Mouse (Mus musculus): ENCODE measurements at regions not wholly inside any gene's neighbourhood (a gene's known extent, or its start where the extent isn't known, plus 50 kb on each side); places are given as distances from the start of the nearest gene placed in this dataset.

DNA sequence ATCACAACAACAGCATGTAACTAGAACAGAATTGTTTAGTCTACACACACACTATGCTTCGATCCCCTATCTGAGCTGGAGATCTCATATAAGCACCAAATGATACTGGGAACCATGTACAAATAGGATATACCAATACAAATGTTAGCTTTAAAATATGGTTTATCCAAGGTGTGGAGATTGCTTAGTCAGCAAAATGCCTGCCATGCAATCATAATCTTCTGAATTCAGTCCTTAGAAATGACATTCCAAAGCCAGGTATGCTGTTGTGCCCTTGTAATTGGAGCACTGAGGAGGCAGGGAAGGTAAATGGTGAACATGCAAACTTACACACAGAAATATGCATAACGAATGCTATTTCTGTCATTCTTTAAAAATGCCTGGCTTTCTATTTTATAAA is 54.0 kb upstream of the Thsd7b start:
- DNase-seq (ENCODE audit: low spot score in 2 of 2), result no peak

DNA sequence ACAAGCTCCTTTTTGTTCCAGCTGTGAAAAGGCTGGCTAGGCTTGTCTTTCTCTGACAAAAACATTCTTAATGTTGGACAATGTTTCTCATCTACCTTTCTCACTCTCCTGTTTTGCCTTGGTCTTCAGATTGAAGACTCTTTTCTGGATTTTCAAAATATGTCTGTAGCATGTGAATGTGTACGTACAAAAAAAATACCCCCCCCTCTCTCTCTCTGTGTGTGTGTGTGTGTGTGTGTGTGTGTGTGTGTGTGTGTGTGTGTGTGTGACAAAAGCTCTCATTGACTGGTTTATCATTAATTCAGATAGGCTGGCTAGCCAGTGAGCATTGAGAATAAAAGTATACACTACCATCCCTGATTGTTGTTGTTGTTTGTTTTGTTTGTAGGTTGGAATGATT is 64.3 kb upstream of the Thsd7b start:
- no peak for DNase-seq (ENCODE audit: low spot score in 2 of 2)

DNA sequence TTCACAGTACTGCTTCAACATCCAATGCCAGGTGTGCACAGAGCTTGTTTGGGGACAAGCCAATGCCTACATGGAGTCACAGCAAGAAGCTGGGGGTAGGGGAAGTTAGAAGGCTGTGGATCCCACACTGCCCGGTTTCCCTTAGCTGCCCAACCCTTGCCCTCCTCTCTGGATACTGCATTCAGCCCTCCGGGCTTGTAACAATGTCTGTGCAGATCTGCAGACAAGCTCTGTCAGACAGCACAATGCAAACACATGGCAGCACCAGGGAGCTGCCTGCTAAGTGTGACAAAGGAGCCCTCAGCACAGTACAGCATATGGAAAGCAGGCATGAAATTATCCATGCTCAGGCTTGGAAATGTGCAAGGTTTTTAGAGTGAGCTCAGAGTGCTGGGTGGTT is 64.7 kb upstream of the Thsd7b start:
- DNase-seq (ENCODE audit: low spot score in 2 of 2), result no peak

DNA sequence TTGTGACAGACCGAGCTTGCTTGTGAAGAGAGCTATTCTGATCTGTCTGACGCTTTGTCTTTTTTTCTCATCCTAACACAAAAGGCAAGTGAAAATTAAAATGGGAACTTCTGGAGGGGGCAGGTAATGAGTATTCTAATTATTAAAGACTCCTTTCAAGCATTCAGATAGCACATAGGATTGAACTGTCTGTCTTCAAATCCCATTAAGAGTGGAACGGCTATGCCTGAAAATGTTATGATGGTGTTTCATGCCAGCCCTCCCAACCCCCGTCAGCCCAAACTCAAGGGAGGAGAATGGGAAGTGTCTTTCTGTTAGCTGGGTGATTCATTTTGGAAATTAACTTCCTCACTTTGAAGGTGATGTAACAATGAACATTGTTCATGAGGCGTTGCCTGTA is 65.4 kb upstream of the Thsd7b start:
- no peak for DNase-seq (ENCODE audit: low spot score in 2 of 2)

DNA sequence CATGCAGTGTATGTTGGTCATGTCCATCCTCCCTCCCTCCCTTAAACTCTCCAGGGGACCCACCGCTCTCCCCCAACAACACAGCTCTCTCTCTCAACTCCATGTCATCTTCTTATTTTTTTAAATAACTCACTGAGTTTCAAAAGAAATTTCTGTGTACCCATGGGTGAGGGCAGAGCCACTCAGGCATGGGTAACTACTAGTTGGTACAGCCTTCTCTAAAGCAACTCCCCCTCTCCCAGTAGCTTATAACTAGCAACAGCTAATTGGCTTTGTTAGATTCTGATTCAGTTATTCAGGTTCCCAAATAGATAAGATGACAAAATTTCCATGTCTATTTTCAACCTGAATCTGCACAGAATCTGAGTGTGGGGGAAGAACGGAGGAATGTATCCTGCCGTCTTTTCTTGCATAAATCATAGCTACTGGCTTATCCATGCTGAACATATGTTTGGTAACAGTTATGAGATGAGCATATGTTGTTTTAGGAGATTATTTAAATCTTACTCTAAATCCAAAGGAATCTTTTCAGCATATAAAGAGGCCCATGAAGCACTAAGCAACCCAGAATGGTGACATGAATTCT is 92.8 kb upstream of the Thsd7b start:
- DNase-seq (ENCODE audit: low spot score in 2 of 2), result no peak

DNA sequence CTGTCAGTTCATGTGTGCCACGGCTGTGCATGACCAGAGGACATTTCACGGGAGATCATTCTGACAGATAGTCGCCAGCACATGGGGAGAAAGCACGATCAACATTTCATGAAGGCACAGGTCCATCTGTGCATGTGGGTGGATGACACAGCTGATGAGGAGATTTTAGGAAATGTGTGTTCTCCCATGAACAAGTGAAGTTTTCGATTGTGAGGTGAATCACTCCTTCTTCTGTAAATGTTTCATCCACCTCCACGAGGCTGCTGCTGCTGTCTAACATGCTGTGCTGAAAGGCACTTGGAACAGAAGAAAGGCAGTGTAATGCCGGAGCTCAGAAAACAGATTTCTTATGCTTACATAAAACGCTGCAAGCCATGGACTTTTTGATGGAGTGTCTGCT is 103.2 kb upstream of the Thsd7b start:
- no peak for DNase-seq (ENCODE audit: low spot score in 2 of 2)

DNA sequence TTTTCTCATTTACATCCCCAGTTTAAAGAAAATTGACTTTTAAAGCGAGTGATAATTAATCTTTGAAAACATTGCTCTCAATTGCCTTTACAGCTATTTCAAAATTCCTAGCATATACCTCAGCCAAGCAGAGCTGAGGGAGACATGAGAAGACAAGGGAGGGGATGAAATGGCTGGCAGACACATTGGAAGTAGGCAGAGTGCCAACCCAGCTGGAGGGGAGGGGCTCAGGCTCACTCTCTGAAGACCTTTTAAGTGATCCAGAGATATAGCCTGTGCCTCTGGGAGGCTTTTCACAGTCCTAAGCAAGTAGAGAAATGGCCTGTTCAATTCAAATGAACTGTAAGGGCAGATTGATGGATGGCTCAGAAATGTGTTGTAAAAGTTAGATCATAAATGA is 122.5 kb upstream of the Thsd7b start:
- no peak for DNase-seq (ENCODE audit: low spot score in 2 of 2)

DNA sequence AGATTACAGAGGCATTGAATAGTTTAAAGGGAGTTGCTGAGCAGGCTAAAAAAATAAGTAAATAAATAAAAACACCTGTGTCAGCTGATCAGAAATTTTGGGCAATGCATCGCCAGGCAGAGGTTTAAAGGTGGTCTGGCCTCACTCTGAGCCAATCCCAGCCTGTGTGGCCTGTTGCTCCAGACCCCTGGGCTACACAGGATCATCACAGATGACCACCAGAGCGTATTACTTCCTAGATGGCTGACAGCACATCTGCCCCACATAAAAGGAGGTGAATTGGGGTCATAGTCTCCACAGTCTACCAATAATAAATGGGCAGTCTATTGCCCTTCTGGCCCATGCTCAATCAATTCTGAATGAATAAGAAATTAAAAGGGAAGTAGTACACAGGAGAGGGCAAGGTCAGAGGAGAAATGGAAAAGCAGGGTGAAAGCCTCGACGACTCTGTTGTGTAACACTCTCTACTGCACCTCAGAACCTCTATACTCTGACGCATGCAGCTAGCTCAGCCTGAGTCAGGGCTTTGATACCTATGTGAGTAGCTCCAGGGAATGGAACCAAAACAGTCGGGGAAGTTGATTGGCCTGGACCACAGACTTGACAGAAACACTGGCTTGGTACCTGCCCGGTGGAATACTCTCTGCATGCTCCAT is 124.2 kb upstream of the Thsd7b start:
- no peak for DNase-seq (ENCODE audit: low spot score in 2 of 2)

DNA sequence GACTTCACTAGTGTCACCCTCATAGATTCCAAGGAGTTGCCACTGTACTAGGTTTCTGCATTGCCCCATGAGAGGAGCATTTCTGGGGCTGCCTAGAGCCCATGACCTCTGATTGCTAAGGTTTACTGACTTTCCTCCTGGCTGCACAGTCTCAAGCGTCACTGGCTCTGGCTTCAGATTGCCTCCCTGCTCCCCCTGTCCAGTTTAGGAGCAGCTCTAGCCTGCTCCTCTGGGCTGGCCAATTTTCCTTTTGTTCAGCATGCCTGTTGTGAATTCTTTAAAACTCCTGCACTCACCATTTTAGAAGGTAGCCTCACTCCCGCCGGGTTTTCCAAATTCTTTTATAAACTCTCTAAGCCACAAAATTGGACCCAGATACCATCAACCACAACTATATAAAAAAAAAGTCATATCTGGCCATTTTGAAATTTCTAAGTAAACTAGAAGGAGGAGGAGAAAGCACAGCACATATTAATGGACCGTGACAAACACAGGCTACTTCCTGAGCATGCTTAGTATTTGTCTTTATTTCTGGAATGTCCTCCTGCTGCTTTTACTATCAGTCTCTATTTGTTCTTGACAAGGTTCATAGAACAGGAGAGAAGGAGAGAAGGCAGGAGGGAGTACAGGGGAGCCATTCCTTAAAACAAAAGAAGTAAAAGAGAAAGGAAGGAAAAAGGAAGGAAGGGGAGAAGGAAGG is 126.6 kb upstream of the Thsd7b start:
- DNase-seq (ENCODE audit: low spot score in 2 of 2), result no peak

DNA sequence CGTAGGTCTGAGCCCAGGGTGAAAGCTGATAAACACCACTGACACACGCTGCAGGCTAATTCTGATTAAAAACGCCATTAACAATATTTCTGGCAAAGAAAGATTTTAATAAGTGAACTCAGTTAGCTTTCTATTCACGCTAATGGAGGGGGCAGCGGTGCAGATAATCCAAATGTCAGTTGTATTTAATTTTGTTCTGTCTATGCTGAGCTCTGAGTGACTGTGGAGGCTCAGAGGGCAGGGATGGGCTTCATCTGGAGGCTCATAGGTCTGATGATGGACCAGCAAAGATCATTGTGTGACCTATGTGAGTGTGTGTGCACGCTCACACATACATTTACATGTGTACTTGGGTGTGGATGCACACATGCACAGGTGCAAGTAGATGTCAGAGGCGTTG is 134.3 kb upstream of the Thsd7b start:
- no peak for DNase-seq (ENCODE audit: low spot score in 2 of 2)

DNA sequence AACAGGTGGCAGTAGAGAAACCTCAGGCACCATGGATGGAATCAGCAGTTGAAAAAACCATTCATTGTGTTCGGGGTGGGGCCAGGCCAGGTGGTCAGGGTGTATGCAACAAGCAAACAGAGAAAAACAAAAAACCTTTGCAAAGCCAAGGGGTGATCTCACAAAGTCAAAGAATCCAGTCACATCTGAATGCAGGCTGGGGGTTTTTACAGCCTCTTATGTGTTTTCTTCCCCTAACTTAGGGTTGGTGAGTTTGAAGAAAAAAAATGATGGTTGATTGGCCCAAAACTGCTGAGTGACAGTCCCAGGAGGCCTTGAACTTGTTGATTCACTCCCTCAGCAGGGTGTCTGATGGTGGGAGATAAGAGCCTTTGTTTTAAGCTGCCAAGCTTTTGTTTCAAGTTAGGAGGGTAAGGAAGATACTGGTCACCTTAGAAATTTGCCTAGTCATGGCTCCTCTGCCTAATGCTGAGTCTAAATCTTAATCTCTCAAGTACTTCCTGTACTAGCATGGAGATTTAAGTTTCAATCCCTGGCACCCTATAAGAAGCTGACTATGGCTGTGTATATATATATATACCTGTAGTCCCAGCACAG is 166.0 kb upstream of the Thsd7b start:
- no peak for DNase-seq (ENCODE audit: low spot score in 2 of 2)

DNA sequence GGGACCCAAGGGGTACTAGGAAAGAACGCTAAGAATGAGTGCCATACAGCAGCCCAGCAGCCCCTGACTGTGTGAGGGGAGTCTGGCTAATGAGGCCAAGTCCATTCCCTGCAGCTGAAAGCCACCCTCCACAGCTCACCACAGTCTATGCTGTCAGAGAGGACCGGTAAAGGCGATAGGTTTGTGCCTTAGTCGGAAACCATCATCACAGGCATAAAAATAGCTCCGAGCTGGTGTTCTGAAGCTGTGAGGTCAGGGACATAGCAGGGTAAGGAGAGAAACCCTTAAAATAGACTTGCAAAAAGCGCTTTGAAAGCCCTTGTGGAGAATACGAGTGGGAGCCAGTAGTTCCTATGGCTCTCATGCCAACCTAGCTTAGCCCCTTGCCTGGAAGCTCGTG is 172.1 kb upstream of the Thsd7b start:
- no peak for DNase-seq (ENCODE audit: low spot score in 2 of 2)

DNA sequence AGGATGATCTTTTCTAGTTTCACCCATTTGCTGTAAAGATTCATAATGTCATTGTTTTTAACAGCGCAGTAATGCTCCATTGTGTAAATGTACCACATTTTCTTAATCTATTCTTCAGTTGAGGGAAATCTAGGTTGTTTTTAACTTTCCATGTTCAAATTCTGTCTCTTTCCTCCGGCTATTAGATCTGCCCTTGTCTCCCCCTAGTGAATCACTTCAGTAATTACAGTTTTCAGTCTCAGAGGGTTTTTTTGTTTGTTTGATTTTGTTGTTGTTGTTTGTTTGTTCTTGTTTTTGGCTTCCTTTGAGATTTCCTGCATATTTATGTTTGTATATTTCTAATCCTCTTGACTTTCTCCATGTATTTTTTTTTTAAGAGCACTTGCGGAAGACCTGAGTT is 194.8 kb upstream of the Thsd7b start:
- no peak for DNase-seq (ENCODE audit: low spot score in 2 of 2)

DNA sequence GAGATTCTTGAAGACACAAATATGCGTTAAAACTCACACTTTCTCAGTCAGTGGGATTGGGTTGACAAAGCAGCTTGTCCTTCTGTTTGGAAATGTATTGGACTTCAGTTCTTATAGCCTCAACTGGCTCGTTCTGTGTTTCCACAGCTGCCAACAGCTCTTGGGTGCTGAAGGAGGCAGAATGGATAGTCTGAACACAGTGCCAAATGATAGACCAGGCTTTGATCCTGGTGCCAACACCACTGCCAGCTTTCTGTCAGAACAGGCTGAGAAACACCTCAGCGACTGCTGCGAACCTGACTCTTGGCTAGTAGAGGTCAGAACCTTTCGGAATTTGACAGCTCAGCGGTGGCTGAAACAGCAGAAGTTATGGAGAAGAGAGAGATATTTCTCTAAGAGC is 215.9 kb upstream of the Thsd7b start:
- no peak for DNase-seq (ENCODE audit: low spot score in 2 of 2)

DNA sequence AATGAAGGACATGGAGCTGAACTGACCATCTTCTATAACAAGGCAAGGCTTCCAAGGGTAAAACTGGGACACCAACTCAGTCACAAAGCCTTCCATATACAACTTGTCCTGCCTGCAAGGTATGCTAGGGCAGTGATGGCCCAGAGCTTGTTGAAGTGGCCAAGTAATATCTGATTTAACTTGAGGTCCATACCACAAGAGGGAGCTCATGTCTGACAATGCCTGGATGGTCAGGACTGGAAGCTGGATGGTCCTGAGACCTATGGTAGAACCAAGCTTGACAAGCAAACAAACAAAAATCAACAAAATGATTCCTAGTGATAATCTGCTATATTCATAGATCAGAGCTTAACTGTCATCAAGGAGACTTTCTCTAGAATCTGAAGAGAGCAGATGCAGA is 217.8 kb upstream of the Thsd7b start:
- DNase-seq (ENCODE audit: low spot score in 2 of 2), result no peak

DNA sequence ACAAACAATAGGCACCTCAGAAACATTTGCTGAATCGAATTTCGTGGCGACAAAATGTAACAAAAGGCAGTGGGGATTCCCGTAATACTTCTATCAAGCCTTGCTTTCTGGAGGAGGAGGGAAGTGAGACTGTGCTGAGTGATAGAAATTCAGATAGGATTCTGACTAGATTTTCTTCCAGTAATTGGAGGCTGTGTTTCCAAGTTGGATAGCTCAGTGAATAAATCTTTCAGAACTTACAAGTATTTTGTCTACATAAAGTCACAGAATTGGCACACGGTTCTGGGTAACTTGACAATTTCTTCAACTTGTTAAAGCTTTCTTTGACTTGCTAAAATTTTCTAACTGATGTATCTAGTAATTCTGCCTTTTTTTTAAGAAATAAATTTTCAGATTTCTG is 239.4 kb upstream of the Thsd7b start:
- no peak for DNase-seq (ENCODE audit: low spot score in 2 of 2)

DNA sequence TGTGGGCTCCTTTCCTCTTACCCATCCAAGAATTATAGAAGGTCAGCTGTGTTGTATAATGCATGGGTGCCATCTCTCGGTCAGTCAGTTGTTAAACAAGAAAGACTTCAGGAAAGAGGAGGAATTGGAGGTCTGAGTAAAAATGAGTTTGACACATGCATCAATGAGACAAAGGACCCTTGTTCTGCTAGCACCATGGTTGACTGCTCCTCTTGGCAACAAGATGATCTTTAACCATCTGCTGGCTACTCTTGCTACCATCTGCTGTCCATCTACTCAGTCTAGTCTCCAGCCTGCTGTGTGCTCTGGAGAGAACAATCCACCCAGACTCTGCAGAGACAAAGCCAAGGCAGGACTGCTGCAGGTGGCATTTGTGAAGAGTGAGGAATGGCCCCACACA is 267.2 kb upstream of the Thsd7b start:
- DNase-seq (ENCODE audit: low spot score in 2 of 2), result no peak

DNA sequence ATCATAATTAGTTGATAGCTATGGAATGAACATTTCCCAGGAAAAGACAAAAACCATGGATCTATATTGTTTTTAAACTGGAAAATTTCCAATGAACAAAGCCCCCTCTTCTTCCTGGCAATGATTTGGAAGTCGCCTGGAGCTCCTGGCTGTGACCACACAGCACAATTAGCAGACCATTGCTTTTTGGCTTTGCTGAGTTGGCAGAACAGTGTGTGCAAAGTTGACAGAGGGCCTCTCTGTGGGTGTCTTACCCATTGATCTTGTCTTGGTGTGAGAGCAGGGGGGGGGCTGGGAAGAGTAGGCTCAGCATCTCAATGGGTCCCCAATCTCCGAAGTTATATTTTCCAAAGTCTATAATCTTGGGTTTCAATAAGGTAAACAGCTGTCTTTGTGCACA is 270.8 kb upstream of the Thsd7b start:
- DNase-seq (ENCODE audit: low spot score in 2 of 2), result no peak

DNA sequence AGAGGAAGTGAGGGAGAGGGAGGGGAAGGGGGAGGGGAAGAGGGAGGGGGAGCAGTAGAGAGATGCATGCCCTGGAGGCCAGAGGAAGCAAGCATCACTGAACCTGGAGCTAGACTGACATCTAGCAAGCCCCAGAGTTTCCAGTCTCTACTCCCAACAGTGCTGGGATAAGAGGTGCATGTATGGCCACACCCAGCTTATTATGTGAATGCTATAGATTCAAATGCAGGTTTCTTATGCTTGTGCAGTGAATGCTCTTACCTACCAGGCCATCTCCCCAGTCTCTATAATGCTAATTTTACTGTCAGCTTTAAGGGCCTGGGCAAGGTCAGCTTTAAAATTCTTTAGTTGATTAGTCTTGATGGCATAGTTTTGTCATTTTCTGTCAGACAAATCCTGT is 271.3 kb upstream of the Thsd7b start:
- no peak for DNase-seq (ENCODE audit: low spot score in 2 of 2)

DNA sequence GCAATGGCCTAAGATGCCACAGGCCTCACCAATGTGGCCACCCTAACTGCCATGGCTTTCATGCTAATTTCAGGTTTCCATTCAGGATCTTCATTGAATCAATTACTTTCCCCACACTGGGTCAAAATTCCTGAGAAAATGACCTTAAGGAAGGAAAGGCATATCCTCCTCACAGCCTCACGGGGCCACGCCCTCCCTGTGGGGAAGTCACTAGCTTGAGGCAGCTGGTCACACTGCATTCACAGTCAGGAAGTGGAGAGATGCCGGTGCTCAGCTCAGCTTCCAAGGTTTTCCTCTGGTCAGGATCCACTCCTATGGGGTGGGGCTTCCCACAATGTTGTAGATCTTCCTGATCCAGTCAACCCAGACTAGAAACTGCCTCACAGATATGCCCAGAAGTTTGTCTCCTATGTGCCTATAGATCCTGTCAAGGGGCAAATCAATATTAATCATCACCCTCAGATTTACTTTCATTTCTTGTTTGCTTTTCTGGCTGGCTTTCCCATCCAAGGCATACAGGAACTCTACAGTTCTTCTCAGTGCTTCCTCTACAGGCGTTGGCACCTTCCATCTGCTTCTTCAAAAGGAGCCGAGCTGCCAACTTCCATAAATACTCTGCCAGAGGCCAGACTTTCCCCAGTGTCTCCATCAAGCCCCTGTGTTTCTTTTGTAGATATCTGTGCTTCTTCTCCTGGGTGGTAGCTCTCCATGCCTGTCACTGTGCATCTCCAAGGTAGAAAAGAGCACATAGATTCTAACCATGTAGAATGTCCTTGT is 273.2 kb upstream of the Thsd7b start:
- DNase-seq (ENCODE audit: low spot score in 2 of 2), result no peak

DNA sequence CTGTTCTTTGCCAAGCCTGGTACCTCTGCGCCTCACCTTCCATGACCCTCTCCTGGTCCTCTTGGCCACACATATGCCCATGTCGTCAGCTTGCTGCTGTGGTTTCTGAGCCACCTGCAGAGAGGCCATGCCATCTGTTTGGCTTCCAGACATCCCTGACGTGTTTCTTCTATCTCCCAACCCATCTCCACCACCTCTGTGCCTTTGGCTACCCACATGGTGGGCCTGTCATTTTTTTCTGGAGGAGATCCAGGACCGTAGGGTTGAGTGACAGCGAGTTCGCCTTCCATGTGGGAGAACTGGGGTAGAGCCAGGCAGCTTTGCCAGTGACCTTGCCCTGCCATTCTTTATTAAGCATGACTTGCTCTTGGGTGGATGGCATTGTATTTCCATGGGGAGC is 278.4 kb upstream of the Thsd7b start:
- no peak for DNase-seq (ENCODE audit: low spot score in 2 of 2)

DNA sequence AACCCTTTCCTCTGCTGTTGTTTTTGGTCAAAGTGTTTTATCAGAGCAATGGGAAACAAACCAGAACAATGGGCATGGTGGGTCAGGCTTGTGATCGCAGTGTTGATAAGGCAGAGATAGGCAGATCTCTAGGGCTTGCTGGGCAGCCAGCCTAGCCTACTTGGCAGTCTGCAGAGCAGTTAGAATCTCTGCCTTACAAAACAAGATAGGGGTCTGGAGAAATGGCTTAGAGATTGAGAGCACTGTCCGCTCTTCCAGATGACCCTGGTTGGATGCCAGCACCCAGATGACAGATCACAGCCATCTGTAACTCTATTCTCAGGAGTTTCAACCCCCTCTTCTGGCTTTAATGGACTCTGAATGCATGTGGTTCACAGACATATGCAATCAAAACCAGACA is 289.7 kb upstream of the Thsd7b start:
- no peak for DNase-seq (ENCODE audit: low spot score in 2 of 2)
